Mouse (Mus musculus): ENCODE measurements around the gene Fam213a. TPM values are rescaled to one million over a fixed set of nuclear protein-coding genes. Genes with fewer than 3 reads are reported as not detected.

Gene Fam213a
- polyA plus RNA-seq, 1 experiment from 2014 or later: 96.5 TPM

Other genes starting within 250 kb of the Fam213a start
- 0.05 and 0.08 TPM in 2 replicates for gene Sh2d4b, start 120.5 kb downstream of the Fam213a start, polyA plus RNA-seq (2015; fragmentation: Nextera tagmentation; extraction: Ambion mirVana)
- 29.1 and 30.0 TPM in 2 replicates for gene Tspan14, start 47.0 kb downstream of the Fam213a start, polyA plus RNA-seq (2015; fragmentation: Nextera tagmentation; extraction: Ambion mirVana)
- gene Dydc2, start 55.4 kb upstream of the Fam213a start, polyA plus RNA-seq (2015; fragmentation: Nextera tagmentation; extraction: Ambion mirVana): not detected in 2 replicates
- not detected in 2 replicates for gene Dydc1, start 59.1 kb upstream of the Fam213a start, polyA plus RNA-seq (2015; fragmentation: Nextera tagmentation; extraction: Ambion mirVana)
- 111 and 144 TPM in 2 replicates for gene Mat1a, start 91.2 kb upstream of the Fam213a start, polyA plus RNA-seq (2015; fragmentation: Nextera tagmentation; extraction: Ambion mirVana)
- 0.11 and 0.21 TPM in 2 replicates for gene Sftpa1, start 118.0 kb upstream of the Fam213a start, polyA plus RNA-seq (2015; fragmentation: Nextera tagmentation; extraction: Ambion mirVana)
- gene Mbl1, start 137.7 kb upstream of the Fam213a start, polyA plus RNA-seq (2015; fragmentation: Nextera tagmentation; extraction: Ambion mirVana): 34.3 and 36.5 TPM in 2 replicates
- 0.17 and 0.28 TPM in 2 replicates for gene Sftpd, start 171.4 kb upstream of the Fam213a start, polyA plus RNA-seq (2015; fragmentation: Nextera tagmentation; extraction: Ambion mirVana)

Data from liver, embryonic 16.5 days (tissue).